Mouse (Mus musculus) frontal cortex, adult (tissue): ENCODE measurements around the gene Dlk2.

ENCODE experiments used
- ATAC-seq: cut with Nextera tagmentation; 2 replicates; pipeline ENCODE4 v1.9.2; 2017; ENCODE audit warnings: mild to moderate bottlenecking, moderate library complexity, mixed read lengths; ENCODE audit not compliant: low TSS enrichment

The Dlk2 gene

GRCm38 (mm10) chr17:46272675-46273074 is 24.5 kb upstream of the Dlk2 start:
- no peak for ATAC-seq

- peak; percentile 89 for ATAC-seq
Observed at GRCm38 (mm10) chr17:46273803-46274236, 23.4 kb upstream of the Dlk2 start.

- ATAC-seq, result no peak
Observed at GRCm38 (mm10) chr17:46274465-46274864, 22.8 kb upstream of the Dlk2 start.

GRCm38 (mm10) chr17:46275034-46275433 is 22.2 kb upstream of the Dlk2 start:
- ATAC-seq, result no peak

GRCm38 (mm10) chr17:46275506-46275905 is 21.7 kb upstream of the Dlk2 start:
- ATAC-seq, result no peak

DNA sequence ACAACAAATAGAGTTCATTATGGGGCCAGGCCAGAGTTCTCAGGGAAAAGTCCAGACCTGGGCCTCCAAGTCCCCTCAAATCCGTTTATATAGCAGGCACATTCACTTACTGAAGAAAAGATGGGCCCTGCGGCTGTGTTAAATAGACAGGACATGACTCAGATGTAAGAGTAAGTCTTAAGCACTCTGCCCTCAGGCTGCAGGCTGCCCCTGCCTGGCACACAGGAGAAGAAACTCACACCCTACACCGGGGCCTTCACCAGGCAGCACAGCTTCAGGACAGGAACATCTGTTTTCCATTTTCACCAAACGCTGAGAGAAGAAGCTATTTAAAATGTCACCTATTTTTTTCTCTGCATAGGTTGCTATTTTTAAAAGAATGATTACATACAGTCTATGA is 19.6 kb upstream of the Dlk2 start:
- ATAC-seq, result no peak

GRCm38 (mm10) chr17:46278011-46278765 is 19.0 kb upstream of the Dlk2 start:
- no peak for ATAC-seq

- ATAC-seq, result peak; percentile 98
Observed at GRCm38 (mm10) chr17:46282483-46283123, 14.6 kb upstream of the Dlk2 start, which contains the start of gene Tjap1. Tjap1 (minus strand) TSS chr17:46283026.

DNA sequence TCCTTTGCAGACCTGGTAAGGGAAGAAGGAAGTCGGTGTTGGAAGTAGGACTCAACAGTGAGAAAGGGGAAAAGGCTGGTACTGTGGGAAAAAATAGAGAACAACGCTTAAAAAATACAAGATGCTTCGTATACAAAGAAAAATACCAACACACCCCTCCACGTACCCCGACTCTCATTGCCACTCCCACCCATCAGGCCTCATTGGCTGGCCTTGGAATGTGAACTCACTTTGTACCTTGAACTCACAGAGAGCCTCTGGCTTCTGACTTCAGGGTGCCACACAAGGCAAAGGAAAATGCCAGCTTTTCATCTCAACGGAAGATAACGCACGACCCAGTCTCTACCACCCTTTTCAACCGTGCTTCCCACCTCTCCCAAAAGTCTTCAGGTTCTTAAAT is 14.1 kb upstream of the Dlk2 start:
- ATAC-seq, result no peak

DNA sequence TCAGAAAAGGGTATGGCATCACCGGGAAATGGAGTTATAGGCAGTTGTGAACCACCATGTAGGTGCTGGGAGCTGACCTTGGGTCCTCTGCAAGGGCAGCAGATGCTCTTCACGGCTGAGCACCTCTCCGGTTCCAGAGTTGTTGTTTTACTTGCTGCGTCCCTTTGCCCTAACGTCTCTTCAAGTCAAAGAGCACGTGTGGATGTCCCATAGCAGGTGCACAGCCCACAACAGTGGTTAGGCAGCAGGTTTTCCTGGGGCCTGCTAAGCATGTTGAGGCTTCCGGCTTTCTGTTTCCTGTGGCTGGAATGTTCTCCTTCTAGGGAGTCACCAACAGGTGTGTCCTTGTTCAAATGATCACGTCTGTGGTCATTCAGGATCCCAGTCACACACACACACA is 13.3 kb upstream of the Dlk2 start:
- ATAC-seq, result no peak

GRCm38 (mm10) chr17:46284653-46285052 is 12.6 kb upstream of the Dlk2 start:
- no peak for ATAC-seq

GRCm38 (mm10) chr17:46285407-46285806 is 11.8 kb upstream of the Dlk2 start:
- no peak for ATAC-seq

DNA sequence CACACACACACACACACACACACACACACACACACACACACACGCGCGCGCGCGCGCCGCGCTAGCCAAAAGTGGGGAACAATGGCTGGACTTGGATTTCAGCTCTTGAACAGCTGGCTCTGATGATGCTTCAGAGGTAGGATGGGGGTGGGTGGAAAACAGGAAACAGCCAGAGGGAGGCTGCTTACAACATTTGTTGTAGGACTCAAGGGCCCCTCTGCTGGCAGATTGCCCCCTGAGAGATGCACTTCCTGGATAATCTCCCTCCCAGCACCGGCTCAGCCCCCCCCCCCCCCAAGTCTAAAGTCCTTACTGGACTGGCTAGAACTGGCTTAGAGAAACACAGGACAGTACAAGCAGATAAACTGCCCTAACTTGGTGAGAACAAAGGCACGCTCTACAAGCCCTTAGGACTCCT is 9.5 kb upstream of the Dlk2 start:
- ATAC-seq, result no peak

- ATAC-seq, result no peak
Observed at GRCm38 (mm10) chr17:46296601-46297000, 620 bp upstream of the Dlk2 start.

- no peak for ATAC-seq
Observed at GRCm38 (mm10) chr17:46297028-46297363, 225 bp upstream of the Dlk2 start.

DNA sequence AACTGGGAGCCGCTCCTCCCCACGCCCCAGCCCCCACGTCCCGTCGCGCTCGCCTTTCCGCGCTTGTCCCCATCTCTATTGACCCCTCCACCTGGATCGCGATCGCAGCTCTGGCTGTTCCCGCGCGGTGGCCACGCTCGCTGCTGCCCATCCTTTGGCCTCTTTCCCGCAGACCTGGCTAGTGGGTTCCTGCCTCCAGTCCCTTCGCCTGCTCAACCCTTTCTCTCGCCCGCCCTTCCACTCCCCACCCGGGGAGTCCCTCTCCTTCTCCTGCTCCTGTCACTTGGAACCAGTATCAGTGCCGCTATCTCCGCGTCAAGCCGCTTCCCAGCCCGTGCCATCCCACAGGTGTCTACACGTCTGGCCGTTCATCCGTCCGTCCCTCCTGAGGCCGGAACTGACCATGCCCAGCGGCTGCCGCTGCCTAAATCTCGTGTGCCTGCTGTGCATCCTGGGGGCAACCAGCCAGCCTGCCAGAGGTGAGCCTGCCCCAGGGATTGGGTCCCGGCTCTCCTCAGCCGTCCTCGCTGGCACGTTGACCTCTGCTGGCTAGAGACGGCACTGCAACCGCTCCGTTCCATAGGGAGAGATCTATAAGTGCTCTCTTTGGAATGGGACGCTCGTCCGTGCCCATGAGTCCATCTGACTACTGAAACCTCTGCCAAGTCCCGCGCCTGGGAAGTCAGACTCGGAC is 1.1 kb downstream of the Dlk2 start:
- peak; percentile 56 for ATAC-seq

DNA sequence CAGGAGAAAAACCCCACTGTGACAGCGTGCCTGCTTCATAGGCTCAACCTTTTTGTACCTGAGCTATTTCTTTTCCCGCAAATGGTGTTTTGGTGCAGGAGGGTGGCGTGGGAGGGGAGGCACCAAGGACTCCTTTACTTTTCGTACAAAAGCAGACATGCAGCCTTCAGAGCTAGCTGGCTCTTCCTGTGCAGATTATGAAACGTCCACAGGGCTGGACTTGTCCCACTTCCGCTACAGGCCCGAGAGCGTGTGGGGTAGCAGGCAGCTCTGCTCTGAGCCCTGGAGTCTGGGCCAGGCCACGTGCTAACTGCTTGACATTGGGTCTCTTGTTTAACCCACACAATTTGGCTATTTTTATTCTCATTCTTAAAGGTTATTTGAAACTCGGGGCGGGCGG is 4.7 kb downstream of the Dlk2 start:
- ATAC-seq, result peak; percentile 39

DNA sequence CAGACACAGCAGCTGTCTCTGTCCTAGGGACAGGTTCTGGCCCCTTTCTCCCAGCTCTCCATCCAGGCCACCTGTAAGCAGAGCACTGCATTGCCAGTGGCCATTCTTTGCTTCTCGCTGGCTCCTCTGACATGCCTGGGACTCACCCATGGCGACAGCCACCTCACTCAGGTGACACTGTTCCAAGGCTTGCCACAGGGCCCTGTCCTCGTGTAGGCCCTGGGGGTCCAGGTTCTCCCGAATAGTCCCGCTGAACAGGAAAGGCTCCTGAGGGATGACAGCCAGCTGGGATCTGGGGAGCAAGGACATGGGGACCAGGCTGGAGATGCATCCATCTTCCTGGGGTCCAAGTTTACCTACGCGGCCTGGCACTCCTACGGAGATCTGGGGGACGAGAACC is 7.0 kb downstream of the Dlk2 start:
- ATAC-seq, result no peak

- ATAC-seq, result no peak
Observed at GRCm38 (mm10) chr17:46306956-46307355, 9.7 kb downstream of the Dlk2 start.

DNA sequence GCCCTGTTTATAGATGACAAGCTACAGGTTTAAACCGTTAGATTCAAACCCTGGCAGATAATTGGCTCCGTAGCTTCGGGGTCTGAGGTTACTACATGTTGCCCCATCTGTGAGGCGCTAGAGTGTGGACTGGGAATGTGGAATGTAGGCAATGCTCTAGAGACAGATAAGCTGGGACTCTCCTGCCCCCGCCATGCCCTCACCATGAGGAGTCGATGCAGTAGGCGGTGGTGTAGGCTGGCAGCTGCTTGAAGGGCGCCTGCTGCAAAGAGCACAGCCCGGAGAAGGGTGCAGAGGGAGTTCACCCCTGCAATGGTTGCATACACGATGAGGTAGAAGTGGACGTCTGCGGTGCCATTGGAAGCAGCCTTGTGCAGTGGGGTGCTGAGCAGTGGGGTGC is 12.6 kb downstream of the Dlk2 start:
- ATAC-seq, result no peak

DNA sequence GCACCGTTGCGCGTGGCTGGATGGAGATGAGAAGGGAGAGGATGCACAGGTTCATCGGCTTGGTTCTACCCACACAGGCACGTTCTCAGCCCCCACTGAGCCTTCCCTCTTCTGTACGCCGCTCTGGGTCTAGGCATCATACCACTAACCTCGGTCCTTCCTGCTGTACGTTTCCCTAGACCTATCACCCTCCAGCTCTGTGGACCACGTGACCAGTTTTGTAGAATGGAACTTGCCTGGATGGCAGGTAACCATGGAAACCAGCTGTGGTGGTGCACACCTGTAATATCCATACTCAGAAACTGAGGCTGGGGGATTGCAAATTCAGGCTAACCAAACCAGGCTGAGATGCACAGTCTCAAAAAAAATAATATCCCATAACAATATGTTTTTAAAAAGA is 13.3 kb downstream of the Dlk2 start:
- no peak for ATAC-seq

- ATAC-seq, result no peak
Observed at GRCm38 (mm10) chr17:46313135-46313715, 16.0 kb downstream of the Dlk2 start.

- ATAC-seq, result no peak
Observed at GRCm38 (mm10) chr17:46315813-46316212, 18.6 kb downstream of the Dlk2 start.
